Mouse (Mus musculus) limb, embryonic 13.5 days (tissue): ENCODE data around the gene Txn2. TPM values are rescaled to one million over a fixed set of nuclear protein-coding genes. Genes with fewer than 3 reads are reported as not detected.

Experiments
- ATAC-seq: fragments of 200-750 bp; cut with Nextera tagmentation; 2 replicates; pipeline ENCODE4 v1.8.0; 2017; ENCODE audit warnings: low read depth, moderate number of reproducible peaks, moderate TSS enrichment; ENCODE audit not compliant: low FRiP score
- H3K27ac ChIP-seq: fragments of 300-500 bp; sonication (generic); 2 replicates; pipeline ENCODE4 v1.5.1; 2015; ENCODE audit warnings: inconsistent platforms, mild to moderate bottlenecking, moderate library complexity
- H3K27me3 ChIP-seq: fragments of 300-500 bp; sonication (generic); 2 replicates; pipeline ENCODE4 v1.6.1; 2015; ENCODE audit warnings: mild to moderate bottlenecking, inconsistent platforms
- H3K36me3 ChIP-seq: fragments of 300-500 bp; sonication (generic); 2 replicates; pipeline ENCODE4 v1.6.1; 2015; ENCODE audit warnings: inconsistent platforms, mild to moderate bottlenecking, moderate library complexity
- H3K4me1 ChIP-seq: fragments of 300-500 bp; sonication (generic); 2 replicates; pipeline ENCODE4 v1.6.1; 2015; ENCODE audit warnings: inconsistent platforms
- H3K4me2 ChIP-seq: fragments of 300-500 bp; sonication (generic); replicated peaks from 2 replicates; pipeline ENCODE4 v1.6.1; 2015; ENCODE audit warnings: inconsistent platforms, mild to moderate bottlenecking, moderate library complexity
- H3K4me3 ChIP-seq: fragments of 300-500 bp; sonication (generic); 2 replicates; pipeline ENCODE4 v1.5.1; 2015; ENCODE audit warnings: moderate library complexity, mild to moderate bottlenecking, inconsistent platforms
- H3K9ac ChIP-seq: fragments of 300-500 bp; sonication (generic); 2 replicates; pipeline ENCODE4 v1.6.1; 2015; ENCODE audit warnings: mild to moderate bottlenecking, inconsistent platforms
- H3K9me3 ChIP-seq: fragments of 300-500 bp; sonication (generic); 2 replicates; pipeline ENCODE4 v1.6.1; 2016; ENCODE audit warnings: inconsistent platforms
- WGBS: fragments of 180-500 bp; shearing (Covaris S2); methylation state at CpG from one replicate; pipeline ENCODE4 v1.1.7; 2015; 5-methylcytosine and 5-hydroxymethylcytosine counted together
- polyA plus RNA-seq: library from polyadenylated mRNA; unstranded; fragments of >200 nt; fragmentation: Nextera tagmentation; extraction: Ambion mirVana; gene quantifications from 2 replicates; pipeline ENCODE4 v1.2.1, GENCODE M21; 2015

The Txn2 gene
- polyA plus RNA-seq, 1 experiment from 2014 or later = 237 TPM

- peak overlapping the region; percentile 39; the same call in 1 of the 2 replicates for H3K9ac ChIP-seq
These were observed 45.2 kb downstream of the Txn2 start for GRCm38 (mm10) chr15:77883697-77884010.

GRCm38 (mm10) chr15:77882797-77883696 lies 45.8 kb downstream of the Txn2 start:
- peak; percentile 31; the same call in 1 of the 2 replicates for ATAC-seq
- H3K27ac ChIP-seq = peak overlapping the region; percentile 55; the same call in 1 of the 2 replicates
- H3K9ac ChIP-seq = peak overlapping the region; percentile 39; the same call in 1 of the 2 replicates
- H3K27me3 ChIP-seq = no peaks in the 10 kb centered on the region
- H3K4me3 ChIP-seq = no peak overlapping the region
- H3K36me3 ChIP-seq = no peaks in the 10 kb centered on the region
- peaks cover 21% of the 10 kb centered on the region for H3K4me1 ChIP-seq
- H3K4me2 ChIP-seq = peak overlapping the region; percentile 41
- WGBS = 9% methylated on average over 17 of the region's 17 CpGs
- H3K9me3 ChIP-seq = no peaks in the 10 kb centered on the region

More at GRCm38 (mm10) chr15:77883697-77884010, 45.2 kb downstream of the Txn2 start:
- Histone ChIP-seq H3K4me3 (no peak overlapping the region), H3K9me3 (no peaks in the 10 kb centered on the region), H3K36me3 (no peaks in the 10 kb centered on the region), H3K27me3 (no peaks in the 10 kb centered on the region), H3K27ac (peak overlapping the region; percentile 52; the same call in 1 of the 2 replicates), H3K4me1 (peaks cover 21% of the 10 kb centered on the region), H3K4me2 (peak overlapping the region; percentile 41; the same call in 1 of the 2 replicates)
- ATAC-seq = no peak
- WGBS = 58% methylated on average over 4 of the region's 4 CpGs

GRCm38 (mm10) chr15:77882297-77882696 lies 46.5 kb downstream of the Txn2 start:
- peak overlapping the region; percentile 55; the same call in 1 of the 2 replicates for H3K27ac ChIP-seq
- 55% methylated on average over 6 of the region's 6 CpGs for WGBS
- ATAC-seq = no peak
- no peak overlapping the region for H3K4me3 ChIP-seq
- H3K4me2 ChIP-seq = peak overlapping the region; percentile 41; the same call in 1 of the 2 replicates
- H3K36me3 ChIP-seq = no peaks in the 10 kb centered on the region
- no peaks in the 10 kb centered on the region for H3K9me3 ChIP-seq
- no peak overlapping the region; the same call in 1 of the 2 replicates for H3K9ac ChIP-seq
- H3K4me1 ChIP-seq = peaks cover 21% of the 10 kb centered on the region
- no peaks in the 10 kb centered on the region for H3K27me3 ChIP-seq

- ATAC-seq = no peak
These were observed 47.1 kb downstream of the Txn2 start for GRCm38 (mm10) chr15:77881698-77882097.

GRCm38 (mm10) chr15:77880738-77881137 lies 48.1 kb downstream of the Txn2 start:
- no peak for ATAC-seq
- no peaks in the 10 kb centered on the region for H3K36me3 ChIP-seq
- H3K27me3 ChIP-seq = no peaks in the 10 kb centered on the region
- H3K9me3 ChIP-seq = no peaks in the 10 kb centered on the region
- H3K4me3 ChIP-seq = no peak overlapping the region
- 84% methylated on average over 5 of the region's 5 CpGs for WGBS
- H3K27ac ChIP-seq = no peak overlapping the region
- peaks cover 21% of the 10 kb centered on the region for H3K4me1 ChIP-seq
- no peak overlapping the region for H3K9ac ChIP-seq
- H3K4me2 ChIP-seq = no peak overlapping the region

More at GRCm38 (mm10) chr15:77881698-77882097, 47.1 kb downstream of the Txn2 start:
- Histone ChIP-seq H3K4me3 (no peak overlapping the region), H3K9ac (no peak overlapping the region), H3K4me2 (no peak overlapping the region), H3K27ac (no peak overlapping the region), H3K36me3 (no peaks in the 10 kb centered on the region), H3K27me3 (no peaks in the 10 kb centered on the region), H3K4me1 (peaks cover 21% of the 10 kb centered on the region), H3K9me3 (no peaks in the 10 kb centered on the region)
- 34% methylated on average over 5 of the region's 5 CpGs for WGBS

- 85% methylated on average over 3 of the region's 3 CpGs for WGBS
- no peak overlapping the region for H3K27ac ChIP-seq
- no peak overlapping the region for H3K4me3 ChIP-seq
- no peaks in the 10 kb centered on the region for H3K36me3 ChIP-seq
- no peaks in the 10 kb centered on the region for H3K9me3 ChIP-seq
- no peak for ATAC-seq
- no peak overlapping the region for H3K9ac ChIP-seq
- no peaks in the 10 kb centered on the region for H3K27me3 ChIP-seq
- no peak overlapping the region for H3K4me2 ChIP-seq
- H3K4me1 ChIP-seq = peaks cover 21% of the 10 kb centered on the region
These were observed 49.0 kb downstream of the Txn2 start for GRCm38 (mm10) chr15:77879756-77880155.

- ATAC-seq = no peak
- 73% methylated on average over 2 of the region's 2 CpGs for WGBS
- Histone ChIP-seq H3K36me3 (no peaks in the 10 kb centered on the region), H3K27ac (no peak overlapping the region), H3K4me1 (0 out of 2 replicates have a peak, but pooled peaks cover 4% of the 10 kb centered on the region), H3K9me3 (no peaks in the 10 kb centered on the region), H3K4me2 (no peak overlapping the region), H3K9ac (no peak overlapping the region), H3K27me3 (no peaks in the 10 kb centered on the region), H3K4me3 (no peak overlapping the region)
These were observed 51.6 kb downstream of the Txn2 start for GRCm38 (mm10) chr15:77877209-77877608.

GRCm38 (mm10) chr15:77876716-77877115 lies 52.1 kb downstream of the Txn2 start:
- no peak for ATAC-seq
- 80% methylated on average over 3 of the region's 3 CpGs for WGBS

GRCm38 (mm10) chr15:77875953-77876352 lies 52.9 kb downstream of the Txn2 start:
- ATAC-seq = no peak
- H3K27ac ChIP-seq = no peak overlapping the region
- WGBS = 84% methylated on average over 6 of the region's 6 CpGs

More at GRCm38 (mm10) chr15:77876716-77877115, 52.1 kb downstream of the Txn2 start:
- H3K9me3 ChIP-seq = no peaks in the 10 kb centered on the region
- no peak overlapping the region for H3K27ac ChIP-seq
- H3K9ac ChIP-seq = no peak overlapping the region
- no peaks in the 10 kb centered on the region for H3K4me1 ChIP-seq
- no peak overlapping the region for H3K4me3 ChIP-seq
- no peak overlapping the region for H3K4me2 ChIP-seq
- H3K27me3 ChIP-seq = no peaks in the 10 kb centered on the region
- no peaks in the 10 kb centered on the region for H3K36me3 ChIP-seq

GRCm38 (mm10) chr15:77874807-77875206 lies 54.0 kb downstream of the Txn2 start:
- Histone ChIP-seq H3K9ac (no peak overlapping the region), H3K36me3 (no peaks in the 10 kb centered on the region), H3K9me3 (no peaks in the 10 kb centered on the region), H3K27ac (no peak overlapping the region), H3K4me1 (no peaks in the 10 kb centered on the region), H3K4me2 (no peak overlapping the region), H3K27me3 (no peaks in the 10 kb centered on the region), H3K4me3 (no peak overlapping the region)
- ATAC-seq = no peak
- WGBS = 94% methylated on average over 9 of the region's 9 CpGs

More at GRCm38 (mm10) chr15:77875953-77876352, 52.9 kb downstream of the Txn2 start:
- Histone ChIP-seq H3K4me2 (no peak overlapping the region), H3K9ac (no peak overlapping the region), H3K9me3 (no peaks in the 10 kb centered on the region), H3K4me1 (no peaks in the 10 kb centered on the region), H3K27me3 (no peaks in the 10 kb centered on the region), H3K4me3 (no peak overlapping the region), H3K36me3 (no peaks in the 10 kb centered on the region)

- H3K27me3 ChIP-seq = no peaks in the 10 kb centered on the region
- 68% methylated on average over 4 of the region's 4 CpGs for WGBS
- no peaks in the 10 kb centered on the region for H3K9me3 ChIP-seq
- no peak overlapping the region for H3K4me2 ChIP-seq
- H3K36me3 ChIP-seq = no peaks in the 10 kb centered on the region
- no peak overlapping the region for H3K27ac ChIP-seq
- H3K9ac ChIP-seq = no peak overlapping the region
- no peak overlapping the region for H3K4me3 ChIP-seq
- no peaks in the 10 kb centered on the region for H3K4me1 ChIP-seq
- no peak for ATAC-seq
These were observed 54.5 kb downstream of the Txn2 start for GRCm38 (mm10) chr15:77874310-77874709.

GRCm38 (mm10) chr15:77873564-77873963 lies 55.2 kb downstream of the Txn2 start:
- Histone ChIP-seq H3K27me3 (no peaks in the 10 kb centered on the region), H3K36me3 (no peaks in the 10 kb centered on the region), H3K4me2 (no peak overlapping the region), H3K27ac (no peak overlapping the region), H3K4me1 (no peaks in the 10 kb centered on the region), H3K9me3 (no peaks in the 10 kb centered on the region), H3K9ac (no peak overlapping the region), H3K4me3 (no peak overlapping the region)
- ATAC-seq = no peak
- 81% methylated on average over 2 of the region's 2 CpGs for WGBS
